Mouse (Mus musculus) fat pad, adult 2 months (tissue): ENCODE measurements around the gene Pkp4.

Experiments
- DNase-seq: peaks from one replicate; pipeline ENCODE4 v3.0.0-alpha.2; 2011; ENCODE audit warnings: low read depth, low spot score; ENCODE audit errors: extremely low read depth

The Pkp4 gene

GRCm38 (mm10) chr2:59219997-59220789, 59.5 kb downstream of the Pkp4 start:
- no peak for DNase-seq

DNA sequence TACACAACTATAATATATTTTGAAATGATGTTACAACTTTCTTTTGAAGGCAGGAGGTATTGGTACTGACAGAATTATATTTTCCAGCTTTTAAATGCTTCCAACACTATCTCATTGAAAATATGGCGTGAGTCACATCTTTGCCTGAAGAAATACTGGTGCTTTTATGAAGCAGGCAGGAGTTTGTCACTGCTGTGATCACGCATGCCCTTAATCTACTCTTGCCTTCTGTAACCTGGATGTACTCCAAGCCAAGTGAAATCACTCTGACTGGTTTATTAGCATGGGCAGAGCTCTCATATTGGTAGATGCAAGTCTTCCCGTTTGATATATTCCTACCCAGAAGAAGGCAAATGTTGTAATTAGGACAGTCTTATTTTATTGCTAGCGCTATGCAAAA, 65.7 kb downstream of the Pkp4 start:
- DNase-seq: no peak

DNA sequence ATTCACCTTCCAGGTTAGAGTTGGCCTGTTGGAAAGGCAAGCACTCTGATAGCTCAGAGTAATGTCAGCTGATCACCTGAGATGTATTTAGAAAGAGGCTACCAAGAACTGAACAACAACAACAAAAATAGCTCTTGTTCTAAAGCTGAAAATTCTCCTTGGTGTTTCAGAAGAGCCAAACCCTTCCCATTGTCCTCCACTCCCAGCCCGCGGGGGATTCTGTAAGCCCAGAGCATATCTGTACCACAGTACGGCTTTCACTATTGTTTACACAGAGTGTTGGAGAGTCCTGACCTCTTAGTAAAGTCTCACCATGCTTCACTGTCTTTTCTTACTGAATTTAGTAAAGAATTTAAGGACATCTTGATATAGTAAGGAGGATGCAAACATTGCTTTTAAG, 66.4 kb downstream of the Pkp4 start:
- DNase-seq: no peak

DNA sequence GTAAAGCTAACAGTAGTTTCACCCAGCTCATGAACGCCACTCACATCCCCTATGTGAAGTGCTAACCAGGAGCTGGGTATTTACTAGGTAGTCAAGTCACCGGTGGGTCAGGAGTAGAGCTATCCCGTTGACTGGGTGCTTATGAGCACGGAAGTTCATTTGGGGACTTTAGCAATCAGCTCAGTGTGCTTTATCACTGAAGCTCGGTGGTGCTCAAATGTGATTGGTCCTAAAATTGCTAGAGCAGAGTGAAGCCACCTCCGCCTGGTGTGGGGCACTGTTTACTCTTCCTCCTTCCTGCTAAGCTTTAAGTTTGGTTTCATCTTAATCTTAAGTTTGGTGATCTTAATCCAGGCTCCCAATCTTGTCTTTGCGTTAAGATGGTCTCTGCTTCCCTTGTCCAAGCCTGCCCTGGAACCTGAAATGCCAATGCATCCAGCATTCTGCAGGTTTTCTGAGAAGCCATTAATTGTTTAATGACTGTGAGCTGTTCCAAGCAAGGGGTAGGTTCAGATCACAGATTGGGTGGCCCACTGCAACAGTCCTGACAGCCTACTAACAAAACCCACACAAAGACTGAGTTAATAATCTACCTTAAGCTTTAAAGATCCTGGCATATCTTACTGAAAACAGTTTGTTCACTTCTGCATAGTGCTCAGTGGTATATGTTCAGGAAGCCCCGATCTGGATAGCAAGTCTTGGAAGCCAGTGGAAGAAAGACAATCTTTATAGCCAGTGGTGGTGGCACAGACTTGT, 67.0 kb downstream of the Pkp4 start:
- DNase-seq: no peak

GRCm38 (mm10) chr2:59229250-59229895, 68.7 kb downstream of the Pkp4 start:
- no peak for DNase-seq

DNA sequence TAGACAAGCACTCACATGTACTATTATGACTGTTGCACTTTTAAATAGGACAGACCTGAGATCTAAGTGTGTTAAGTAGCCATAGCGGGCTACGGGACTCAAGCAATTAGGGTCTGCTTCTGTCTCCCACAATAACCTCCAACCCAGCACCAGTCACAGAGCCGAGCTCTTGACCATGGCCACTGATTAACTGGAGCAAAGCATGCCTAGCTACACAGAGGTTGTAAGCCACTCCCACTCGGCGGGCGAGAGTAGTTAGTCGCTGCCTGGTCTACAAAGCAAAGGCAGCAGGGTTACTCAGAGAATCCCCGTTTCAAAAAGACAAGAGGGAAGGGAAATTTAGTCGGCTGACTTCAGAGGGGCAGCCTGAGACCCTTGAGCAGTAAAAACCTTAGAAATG, 70.0 kb downstream of the Pkp4 start:
- DNase-seq: no peak

- DNase-seq: no peak
These were observed 70.9 kb downstream of the Pkp4 start for GRCm38 (mm10) chr2:59231514-59231913.

DNA sequence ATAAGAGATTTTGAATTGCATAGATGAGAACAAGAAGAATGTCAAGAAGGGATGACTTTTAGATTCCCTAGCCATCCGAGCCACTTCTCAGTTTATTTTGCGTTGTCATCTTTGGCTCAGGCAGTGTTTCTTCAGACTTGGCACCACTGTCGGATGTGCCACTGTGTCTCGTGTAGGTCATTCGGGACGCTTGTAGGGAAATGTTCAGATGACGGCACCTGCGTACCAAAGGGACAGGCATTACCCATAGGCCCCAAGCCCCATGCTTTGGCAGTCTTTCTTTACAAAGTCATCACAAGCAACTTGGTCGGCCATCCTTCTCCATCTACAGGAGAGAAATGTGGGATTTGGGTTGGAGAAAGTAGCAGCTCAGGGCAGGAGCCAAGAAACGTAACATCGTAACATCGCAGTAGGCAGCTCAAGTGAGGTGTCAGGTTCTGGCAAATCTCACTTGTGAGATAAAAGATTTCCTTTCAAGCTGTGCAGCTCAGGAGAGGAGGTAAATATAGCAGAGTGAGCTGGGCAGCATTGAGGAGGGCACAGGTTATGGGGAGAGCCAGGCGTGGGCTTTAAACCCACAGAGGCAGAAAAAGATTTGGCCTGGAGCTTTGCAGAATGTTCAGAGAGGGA, 72.8 kb downstream of the Pkp4 start:
- DNase-seq: no peak

- DNase-seq: no peak
These were observed 73.3 kb downstream of the Pkp4 start for GRCm38 (mm10) chr2:59233936-59234335.

DNA sequence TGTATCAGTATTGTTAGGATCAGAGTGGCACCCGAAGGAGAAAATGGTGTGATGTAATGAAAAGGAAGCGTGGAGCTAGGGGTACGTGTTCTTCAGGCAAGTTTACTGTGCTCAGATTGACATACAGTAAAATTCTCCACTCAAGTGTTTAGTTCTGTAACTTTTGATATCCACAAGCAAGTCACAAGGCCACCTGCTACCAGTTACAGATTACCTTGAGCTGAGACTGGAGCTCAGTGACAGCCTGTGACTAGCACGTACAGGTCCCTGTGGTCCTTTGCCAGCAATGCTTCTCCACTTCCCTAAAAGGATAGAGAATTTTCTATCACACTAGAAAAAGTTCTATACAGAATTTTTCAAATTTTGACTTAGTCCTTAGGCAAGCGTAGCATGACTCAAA, 73.9 kb downstream of the Pkp4 start:
- no peak for DNase-seq

GRCm38 (mm10) chr2:59239841-59240395, 79.3 kb downstream of the Pkp4 start:
- no peak for DNase-seq

DNA sequence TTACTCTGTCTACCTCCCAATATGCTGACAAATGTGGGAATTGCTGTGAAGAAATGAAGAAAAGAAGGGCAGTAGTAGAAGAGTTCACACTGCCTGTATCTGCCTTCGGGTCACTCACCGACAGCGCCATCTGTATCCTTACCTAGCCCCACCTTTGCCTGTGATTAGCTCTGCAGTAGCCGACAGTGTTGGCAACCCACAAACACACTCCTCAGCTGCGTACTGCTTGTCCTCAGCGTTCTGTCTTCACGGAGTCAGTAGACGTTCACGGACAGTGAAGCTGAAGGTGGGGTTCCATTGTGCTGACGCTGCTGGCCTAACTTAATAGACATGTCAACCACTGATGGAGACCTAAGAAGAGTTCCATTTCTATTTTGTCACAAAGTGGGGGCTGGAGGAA, 81.5 kb downstream of the Pkp4 start:
- DNase-seq: no peak

DNA sequence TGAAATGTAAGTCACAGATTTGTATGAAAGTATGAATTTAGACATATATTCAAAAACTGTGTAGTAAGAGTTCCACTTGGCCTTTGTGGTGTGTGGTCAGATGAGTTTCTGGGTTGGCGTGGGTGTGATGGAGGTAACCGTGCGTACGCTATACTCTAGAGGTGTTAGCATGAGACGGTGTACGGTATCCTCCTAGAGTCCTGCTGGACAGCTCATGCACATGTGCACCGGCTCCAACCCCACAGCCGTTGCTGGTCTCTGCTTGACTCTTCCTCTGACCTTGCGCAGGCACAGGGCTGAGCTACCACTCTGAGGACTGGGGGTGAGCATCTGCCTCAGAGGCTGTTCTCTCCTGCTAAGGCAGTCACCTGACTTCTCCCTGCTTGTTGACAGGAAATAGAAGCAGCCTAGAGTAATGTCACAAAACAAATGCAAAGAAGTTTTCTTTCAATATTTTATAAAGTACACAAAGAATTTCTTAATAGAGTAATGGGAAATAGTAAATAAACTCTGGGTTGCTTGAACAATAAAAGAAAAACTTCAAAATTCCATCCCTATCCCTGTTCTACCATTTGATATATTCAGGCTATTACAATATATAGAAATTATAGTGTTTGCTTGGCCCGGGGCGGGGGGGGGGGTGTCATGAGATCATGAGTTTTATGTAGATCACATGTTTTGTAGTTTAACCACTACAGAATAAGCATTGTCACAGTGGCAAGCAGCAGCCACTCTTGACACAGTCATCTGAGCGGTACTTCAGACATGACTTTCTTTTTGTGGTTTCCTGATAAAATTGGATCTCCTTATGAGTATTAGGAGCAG, 83.8 kb downstream of the Pkp4 start:
- no peak for DNase-seq

- DNase-seq: no peak
These were observed 84.4 kb downstream of the Pkp4 start for GRCm38 (mm10) chr2:59245098-59245388.

GRCm38 (mm10) chr2:59248806-59249205, 88.2 kb downstream of the Pkp4 start:
- DNase-seq: no peak

GRCm38 (mm10) chr2:59252818-59253217, 92.2 kb downstream of the Pkp4 start:
- no peak for DNase-seq

GRCm38 (mm10) chr2:59253435-59253834, 92.8 kb downstream of the Pkp4 start:
- DNase-seq: no peak

GRCm38 (mm10) chr2:59258821-59259231, 98.2 kb downstream of the Pkp4 start:
- DNase-seq: no peak

DNA sequence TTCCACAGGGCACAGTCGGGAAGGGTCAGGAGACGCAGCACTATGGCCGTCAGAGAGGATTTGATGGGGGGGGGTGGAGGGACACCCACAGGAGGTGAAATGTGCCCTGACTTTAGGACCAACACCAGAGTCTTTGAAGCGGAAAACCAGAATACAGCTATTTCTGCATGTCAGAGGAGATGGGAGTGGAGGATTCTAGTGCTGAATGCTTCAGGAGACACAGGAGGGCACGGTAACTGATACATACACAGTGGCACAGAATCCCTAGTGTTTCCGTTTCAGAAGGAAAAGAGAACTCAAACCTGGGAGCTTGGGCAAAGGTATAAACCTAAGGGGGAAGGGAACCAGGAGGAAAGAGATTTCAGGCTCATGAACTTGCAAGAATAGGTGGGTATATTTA, 98.7 kb downstream of the Pkp4 start:
- DNase-seq: no peak

DNA sequence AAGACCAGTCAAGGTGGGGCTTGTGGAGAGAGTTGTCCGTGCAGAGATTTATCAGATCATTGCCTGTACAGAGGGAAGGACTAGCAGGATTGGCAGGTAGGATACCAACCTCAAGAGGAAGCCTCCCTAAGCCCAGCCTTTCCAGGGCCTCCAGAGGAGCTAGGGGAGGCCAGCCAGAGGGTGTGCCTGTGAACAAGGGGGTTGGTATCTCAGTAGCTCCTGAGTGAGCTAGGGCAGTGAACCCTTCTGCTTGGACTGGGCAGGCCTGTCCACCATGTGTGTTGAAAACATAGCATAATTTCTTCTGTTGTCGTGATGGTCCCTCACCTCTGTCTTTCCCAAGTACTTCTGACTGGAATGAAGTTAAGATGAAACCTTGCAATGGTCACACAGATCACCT, 100.6 kb downstream of the Pkp4 start:
- no peak for DNase-seq

- no peak for DNase-seq
These were observed 105.8 kb downstream of the Pkp4 start for GRCm38 (mm10) chr2:59266428-59266827.
